ENCODE assay signal across 9 mouse cellular contexts in the genomic region with DNA sequence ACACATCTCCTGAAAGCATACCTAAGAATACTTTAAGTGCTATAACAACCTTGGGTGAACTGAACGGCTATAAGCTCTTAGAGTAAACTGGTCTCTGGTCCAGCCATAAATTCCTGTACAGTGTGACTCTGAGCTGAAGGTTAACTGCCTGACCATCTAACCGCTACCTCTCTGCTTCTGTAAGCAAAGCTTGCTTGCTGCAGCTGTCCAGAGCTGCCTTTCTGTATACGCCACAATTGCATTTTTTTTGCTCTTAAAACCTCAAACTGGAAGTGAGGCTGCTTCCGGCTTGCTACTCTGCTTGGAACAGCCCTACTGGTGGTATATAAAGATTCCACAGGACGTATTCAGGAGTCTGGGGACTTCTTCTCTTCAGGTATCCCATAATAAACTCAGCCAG. TPM values are rescaled to one million over a fixed set of nuclear protein-coding genes. Genes with fewer than 3 reads are reported as not detected.
DNase-seq lines count a peak whose midpoint lies in the region; ATAC-seq and TF ChIP-seq lines count a peak whose summit lies in the region.
"Had no signal": no experiment of that assay in that cellular context is flagged by ENCODE, and none has a peak within 500 bp of the region (broad histone marks: within the 10 kb centered on the region; RNA-seq: fewer than 3 reads in every experiment).

No protein-coding gene starts in this region.

- H3K4me2 ChIP-seq in forebrain, embryonic 13.5 days: no peak overlapping the region
- no peak overlapping the region for H3K4me2 ChIP-seq in forebrain, embryonic 12.5 days
- no peak overlapping the region for H3K4me2 ChIP-seq in embryonic facial prominence, embryonic 15.5 days (replicated peaks)
- no peak overlapping the region for H3K4me2 ChIP-seq in stomach, embryonic 14.5 days (replicated peaks; ENCODE audit: low read depth, low read length)

- H3K9me3 ChIP-seq in forebrain, embryonic 13.5 days (replicated peaks): no peaks in the 10 kb centered on the region
- no peaks in the 10 kb centered on the region for H3K9me3 ChIP-seq in forebrain, embryonic 12.5 days
- no peaks in the 10 kb centered on the region for H3K9me3 ChIP-seq in embryonic facial prominence, embryonic 15.5 days (replicated peaks)
- H3K9me3 ChIP-seq in stomach, embryonic 14.5 days (ENCODE audit: control insufficient read depth, low read depth, low read length): no peaks in the 10 kb centered on the region

- intact Hi-C loops in left cerebral cortex, adult 2 months (cut with DNase I): loop anchor here (1.0 to 10.0 kb wide), 4 partner anchors 54 to 340 kb away; a partner anchor contains a TSS

- peak overlapping the region; percentile 35; the same call in 1 of the 2 replicates for H3K9ac ChIP-seq in forebrain, embryonic 13.5 days
- no peak overlapping the region for H3K9ac ChIP-seq in forebrain, embryonic 12.5 days
- no peak overlapping the region for H3K9ac ChIP-seq in embryonic facial prominence, embryonic 15.5 days
- H3K9ac ChIP-seq in stomach, embryonic 14.5 days (replicated peaks; ENCODE audit: low read depth, low read length): no peak overlapping the region; the same call in 1 of the 2 replicates

- WGBS in forebrain, embryonic 13.5 days: 93% methylated on average over 5 of the region's 5 CpGs
- WGBS in forebrain, embryonic 12.5 days: 93% methylated on average over 5 of the region's 5 CpGs
- 76% methylated on average over 5 of the region's 5 CpGs for WGBS in embryonic facial prominence, embryonic 15.5 days
- 73% methylated on average over 5 of the region's 5 CpGs for WGBS in stomach, embryonic 14.5 days

- H3K27ac ChIP-seq in forebrain, embryonic 13.5 days: no peak overlapping the region
- no peak overlapping the region for H3K27ac ChIP-seq in forebrain, embryonic 12.5 days
- H3K27ac ChIP-seq in left cerebral cortex, adult 2 months: peak overlapping the region; percentile 0; the same call in 1 of the 2 replicates
- peak overlapping the region; percentile 95 for H3K27ac ChIP-seq in embryonic facial prominence, embryonic 15.5 days (replicated peaks)
- peak overlapping the region; percentile 82; the same call in 1 of the 2 replicates for H3K27ac ChIP-seq in stomach, embryonic 14.5 days (ENCODE audit: low read length)

- DNase-seq in left cerebral cortex, adult 2 months (ENCODE audit: extremely low spot score in 1 of 2, low spot score in 2 of 2): no peak
- DNase-seq in left cerebral cortex, adult 9 months (ENCODE audit: low spot score in 2 of 2): no peak
- no peak for DNase-seq in right cerebral cortex, adult 18-20 months
- DNase-seq in retina, postnatal 1 day: no peak

- no peak for ATAC-seq in forebrain, embryonic 13.5 days
- no peak for ATAC-seq in forebrain, embryonic 12.5 days (ENCODE audit: low FRiP score)
- ATAC-seq in embryonic facial prominence, embryonic 15.5 days (ENCODE audit: insufficient number of reproducible peaks, low FRiP score, low TSS enrichment, low read depth): no peak
- ATAC-seq in stomach, embryonic 14.5 days (ENCODE audit: insufficient number of reproducible peaks, insufficient read depth, low FRiP score, low read depth): no peak

- no peak overlapping the region for H3K4me3 ChIP-seq in forebrain, embryonic 13.5 days
- H3K4me3 ChIP-seq in forebrain, embryonic 12.5 days (replicated peaks): no peak overlapping the region
- H3K4me3 ChIP-seq in left cerebral cortex, adult 2 months: no peak overlapping the region
- no peak overlapping the region for H3K4me3 ChIP-seq in embryonic facial prominence, embryonic 15.5 days (replicated peaks)
- no peak overlapping the region for H3K4me3 ChIP-seq in stomach, embryonic 14.5 days (ENCODE audit: low read depth, low read length)

- peaks cover 32% of the 10 kb centered on the region for H3K4me1 ChIP-seq in forebrain, embryonic 13.5 days
- H3K4me1 ChIP-seq in forebrain, embryonic 12.5 days: peaks cover 28% of the 10 kb centered on the region
- peaks cover 42% of the 10 kb centered on the region for H3K4me1 ChIP-seq in embryonic facial prominence, embryonic 15.5 days
- H3K4me1 ChIP-seq in stomach, embryonic 14.5 days (ENCODE audit: control insufficient read depth, insufficient read depth, low read length): peaks cover 38% of the 10 kb centered on the region

- H3K27me3 ChIP-seq in forebrain, embryonic 13.5 days: no peaks in the 10 kb centered on the region
- no peaks in the 10 kb centered on the region for H3K27me3 ChIP-seq in forebrain, embryonic 12.5 days
- no peaks in the 10 kb centered on the region for H3K27me3 ChIP-seq in embryonic facial prominence, embryonic 15.5 days
- no peaks in the 10 kb centered on the region for H3K27me3 ChIP-seq in stomach, embryonic 14.5 days (ENCODE audit: control insufficient read depth, insufficient read depth, low read length)

- no peak for TF ChIP-seq CTCF in left cerebral cortex, adult 2 months (IDR thresholded peaks at IDR 0.05)

- peaks cover 47% of the 10 kb centered on the region for H3K36me3 ChIP-seq in forebrain, embryonic 13.5 days (ENCODE audit: poor library complexity, severe bottlenecking)
- peaks cover 46% of the 10 kb centered on the region for H3K36me3 ChIP-seq in forebrain, embryonic 12.5 days (replicated peaks)
- H3K36me3 ChIP-seq in embryonic facial prominence, embryonic 15.5 days: peaks cover 34% of the 10 kb centered on the region
- peaks cover 11% of the 10 kb centered on the region; the same call in 1 of the 2 replicates for H3K36me3 ChIP-seq in stomach, embryonic 14.5 days (ENCODE audit: control insufficient read depth, insufficient read depth, low read length)

RNA-seq across cellular contexts. Expression of a gene that starts 0.8 kb away (rescaled TPM):
- polyA plus RNA-seq in forebrain, embryonic 13.5 days (2015; fragmentation: Nextera tagmentation; extraction: Ambion mirVana): 20.8 and 24.3 TPM in 2 replicates
- polyA plus RNA-seq in forebrain, embryonic 12.5 days (2016; fragmentation: Nextera tagmentation; extraction: Ambion mirVana): 16.2 and 17.3 TPM in 2 replicates
- 100 to 1,000 TPM; 549 to 569 TPM for total RNA-seq in left cerebral cortex, adult 2 months (2021)
- polyA plus RNA-seq in embryonic facial prominence, embryonic 15.5 days (2015; fragmentation: Nextera tagmentation; extraction: Ambion mirVana): 4.1 and 4.4 TPM in 2 replicates
- polyA plus RNA-seq in stomach, embryonic 14.5 days (2014; fragmentation: Nextera tagmentation; extraction: Ambion mirVana): 8.1 and 8.5 TPM in 2 replicates

RNA-seq across cellular contexts. Expression of a gene that starts 2.9 kb away (rescaled TPM):
- polyA plus RNA-seq in forebrain, embryonic 13.5 days (2015; fragmentation: Nextera tagmentation; extraction: Ambion mirVana): 10.5 and 11.2 TPM in 2 replicates
- polyA plus RNA-seq in forebrain, embryonic 12.5 days (2016; fragmentation: Nextera tagmentation; extraction: Ambion mirVana): 11.0 and 12.9 TPM in 2 replicates
- total RNA-seq in left cerebral cortex, adult 2 months (2021): 10 to 100 TPM; 13.0 to 16.1 TPM
- 11.8 and 12.7 TPM in 2 replicates for polyA plus RNA-seq in embryonic facial prominence, embryonic 15.5 days (2015; fragmentation: Nextera tagmentation; extraction: Ambion mirVana)
- polyA plus RNA-seq in stomach, embryonic 14.5 days (2014; fragmentation: Nextera tagmentation; extraction: Ambion mirVana): 3.5 and 3.8 TPM in 2 replicates

RNA-seq across cellular contexts. Expression of a gene that starts 8.9 kb away (rescaled TPM):
- 592 and 632 TPM in 2 replicates for polyA plus RNA-seq in forebrain, embryonic 13.5 days (2015; fragmentation: Nextera tagmentation; extraction: Ambion mirVana)
- polyA plus RNA-seq in forebrain, embryonic 12.5 days (2016; fragmentation: Nextera tagmentation; extraction: Ambion mirVana): 614 and 623 TPM in 2 replicates
- total RNA-seq in left cerebral cortex, adult 2 months (2021): 100 to 1,000 TPM; 215 TPM
- polyA plus RNA-seq in embryonic facial prominence, embryonic 15.5 days (2015; fragmentation: Nextera tagmentation; extraction: Ambion mirVana): 406 and 413 TPM in 2 replicates
- 467 and 480 TPM in 2 replicates for polyA plus RNA-seq in stomach, embryonic 14.5 days (2014; fragmentation: Nextera tagmentation; extraction: Ambion mirVana)

RNA-seq across cellular contexts. Expression of a gene that starts 12.0 kb away (rescaled TPM):
- polyA plus RNA-seq in forebrain, embryonic 13.5 days (2015; fragmentation: Nextera tagmentation; extraction: Ambion mirVana): 0.37 and 0.59 TPM in 2 replicates
- 0.41 TPM in 2 replicates for polyA plus RNA-seq in forebrain, embryonic 12.5 days (2016; fragmentation: Nextera tagmentation; extraction: Ambion mirVana)
- not detected for total RNA-seq in left cerebral cortex, adult 2 months (2021)
- polyA plus RNA-seq in embryonic facial prominence, embryonic 15.5 days (2015; fragmentation: Nextera tagmentation; extraction: Ambion mirVana): 0.57 TPM in 1 of 2 replicates, not detected in the other
- not detected in 2 replicates for polyA plus RNA-seq in stomach, embryonic 14.5 days (2014; fragmentation: Nextera tagmentation; extraction: Ambion mirVana)
- total RNA-seq: left cerebral cortex, postnatal 14 days had no signal

RNA-seq across cellular contexts. Expression of a gene that starts 27.5 kb away (rescaled TPM):
- 0.16 TPM in 1 of 2 replicates, not detected in the other for polyA plus RNA-seq in forebrain, embryonic 13.5 days (2015; fragmentation: Nextera tagmentation; extraction: Ambion mirVana)
- not detected in 2 replicates for polyA plus RNA-seq in forebrain, embryonic 12.5 days (2016; fragmentation: Nextera tagmentation; extraction: Ambion mirVana)
- total RNA-seq in left cerebral cortex, adult 2 months (2021): under 1 TPM; 0.41 to 0.65 TPM
- 0.27 and 0.32 TPM in 2 replicates for polyA plus RNA-seq in embryonic facial prominence, embryonic 15.5 days (2015; fragmentation: Nextera tagmentation; extraction: Ambion mirVana)
- 0.42 and 0.59 TPM in 2 replicates for polyA plus RNA-seq in stomach, embryonic 14.5 days (2014; fragmentation: Nextera tagmentation; extraction: Ambion mirVana)

Comparison
In these comparisons a context has a peak if more than half of its experiments do, and no peak if none do; other contexts are left out.
1. H3K27ac ChIP-seq: peak in left cerebral cortex, adult 2 months (single experiment), embryonic facial prominence, embryonic 15.5 days (single experiment) and stomach, embryonic 14.5 days (single experiment); none in forebrain, embryonic 13.5 days (single experiment) and forebrain, embryonic 12.5 days (single experiment).